Mouse (Mus musculus): ENCODE data around the gene Cyb5b. TPM values are rescaled to one million over a fixed set of nuclear protein-coding genes. Genes with fewer than 3 reads are reported as not detected.
"Not testable (repeated sequence)": the region's sequence is repeated elsewhere in the genome, so short reads cannot be mapped to it uniquely, and the experiment has no call there.

Cyb5b gene
- total and polyA plus RNA-seq, 2 experiments from 2014 or later = 44.7 to 60.0 TPM

GRCm38 (mm10) chr8:107206782-107207525 lies 56.5 kb downstream of the Cyb5b start:
- TF ChIP-seq EP300 (IDR thresholded peaks at IDR 0.05; ENCODE audit: low read depth) = no peak
- no peak for TF ChIP-seq CTCF (IDR thresholded peaks at IDR 0.05; ENCODE audit: low read depth)
- ATAC-seq (ENCODE audit: insufficient read depth, low read depth) (no peak), DNase-seq (ENCODE audit: low spot score) (no peak)
- Histone ChIP-seq H3K4me3 (ENCODE audit: low read depth, low read length) (no peak overlapping the region), H3K27ac (ENCODE audit: low read depth) (peak overlapping the region; percentile 83), H3K27me3 (ENCODE audit: control insufficient read depth, insufficient read depth, low read length) (no peaks in the 10 kb centered on the region), H3K9ac (replicated peaks; ENCODE audit: low read depth, low read length) (no peak overlapping the region), H3K36me3 (replicated peaks; ENCODE audit: control insufficient read depth, insufficient read depth, low read length) (no peaks in the 10 kb centered on the region), H3K9me3 (replicated peaks; ENCODE audit: control insufficient read depth, low read length) (no peaks in the 10 kb centered on the region), H3K4me1 (ENCODE audit: control insufficient read depth, insufficient read depth) (peaks cover 29% of the 10 kb centered on the region), H3K4me2 (ENCODE audit: low read depth, low read length) (no peak overlapping the region)
- 56% methylated on average over 9 of the region's 9 CpGs for WGBS

- Histone ChIP-seq H3K9ac (replicated peaks; ENCODE audit: low read depth, low read length) (no peak overlapping the region), H3K4me2 (ENCODE audit: low read depth, low read length) (no peak overlapping the region), H3K27ac (ENCODE audit: low read depth) (no peak overlapping the region), H3K27me3 (ENCODE audit: control insufficient read depth, insufficient read depth, low read length) (no peaks in the 10 kb centered on the region), H3K36me3 (replicated peaks; ENCODE audit: control insufficient read depth, insufficient read depth, low read length) (no peaks in the 10 kb centered on the region), H3K4me3 (ENCODE audit: low read depth, low read length) (no peak overlapping the region), H3K4me1 (ENCODE audit: control insufficient read depth, insufficient read depth) (peaks cover 26% of the 10 kb centered on the region), H3K9me3 (replicated peaks; ENCODE audit: control insufficient read depth, low read length) (no peaks in the 10 kb centered on the region)
- no peak for DNase-seq (ENCODE audit: low spot score)
- no peak for ATAC-seq (ENCODE audit: insufficient read depth, low read depth)
- TF ChIP-seq EP300 (IDR thresholded peaks at IDR 0.05; ENCODE audit: low read depth) (no peak), CTCF (IDR thresholded peaks at IDR 0.05; ENCODE audit: low read depth) (no peak)
- 27% methylated on average over 7 of the region's 7 CpGs for WGBS
Observed at GRCm38 (mm10) chr8:107209185-107209584, 58.7 kb downstream of the Cyb5b start.

- H3K9ac ChIP-seq (replicated peaks; ENCODE audit: low read depth, low read length) = no peak overlapping the region
- ATAC-seq (ENCODE audit: insufficient read depth, low read depth) (no peak), DNase-seq (ENCODE audit: low spot score) (no peak)
- TF ChIP-seq EP300 (IDR thresholded peaks at IDR 0.05; ENCODE audit: low read depth) (no peak), CTCF (IDR thresholded peaks at IDR 0.05; ENCODE audit: low read depth) (no peak)
- H3K4me2 ChIP-seq (ENCODE audit: low read depth, low read length) = no peak overlapping the region
- peaks cover 11% of the 10 kb centered on the region for H3K4me1 ChIP-seq (ENCODE audit: control insufficient read depth, insufficient read depth)
- H3K9me3 ChIP-seq (replicated peaks; ENCODE audit: control insufficient read depth, low read length) = no peaks in the 10 kb centered on the region
- no peaks in the 10 kb centered on the region for H3K27me3 ChIP-seq (ENCODE audit: control insufficient read depth, insufficient read depth, low read length)
- 89% methylated on average over 7 of the region's 7 CpGs for WGBS
- no peak overlapping the region for H3K27ac ChIP-seq (ENCODE audit: low read depth)
- H3K4me3 ChIP-seq (ENCODE audit: low read depth, low read length) = no peak overlapping the region
- no peaks in the 10 kb centered on the region for H3K36me3 ChIP-seq (replicated peaks; ENCODE audit: control insufficient read depth, insufficient read depth, low read length)
Observed at GRCm38 (mm10) chr8:107212006-107212405, 61.6 kb downstream of the Cyb5b start.

GRCm38 (mm10) chr8:107217230-107217629 lies 66.8 kb downstream of the Cyb5b start:
- not testable (repeated sequence) for ATAC-seq (ENCODE audit: insufficient read depth, low read depth); H3K4me1 ChIP-seq (ENCODE audit: control insufficient read depth, insufficient read depth); H3K36me3 ChIP-seq (replicated peaks; ENCODE audit: control insufficient read depth, insufficient read depth, low read length); H3K27me3 ChIP-seq (ENCODE audit: control insufficient read depth, insufficient read depth, low read length); H3K4me2 ChIP-seq (ENCODE audit: low read depth, low read length); DNase-seq (ENCODE audit: low spot score); H3K27ac ChIP-seq (ENCODE audit: low read depth); H3K9ac ChIP-seq (replicated peaks; ENCODE audit: low read depth, low read length); H3K9me3 ChIP-seq (replicated peaks; ENCODE audit: control insufficient read depth, low read length); H3K4me3 ChIP-seq (ENCODE audit: low read depth, low read length)
- WGBS = 74% methylated on average over 7 of the region's 7 CpGs

- peaks cover 14% of the 10 kb centered on the region for H3K4me1 ChIP-seq (ENCODE audit: control insufficient read depth, insufficient read depth)
- H3K9me3 ChIP-seq (replicated peaks; ENCODE audit: control insufficient read depth, low read length) = no peaks in the 10 kb centered on the region
- ATAC-seq (ENCODE audit: insufficient read depth, low read depth) = no peak
- no peaks in the 10 kb centered on the region for H3K27me3 ChIP-seq (ENCODE audit: control insufficient read depth, insufficient read depth, low read length)
- TF ChIP-seq CTCF (IDR thresholded peaks at IDR 0.05; ENCODE audit: low read depth) (no peak), EP300 (IDR thresholded peaks at IDR 0.05; ENCODE audit: low read depth) (no peak)
- H3K36me3 ChIP-seq (replicated peaks; ENCODE audit: control insufficient read depth, insufficient read depth, low read length) = no peaks in the 10 kb centered on the region
- H3K4me2 ChIP-seq (ENCODE audit: low read depth, low read length) = no peak overlapping the region
- H3K4me3 ChIP-seq (ENCODE audit: low read depth, low read length) = no peak overlapping the region
- H3K9ac ChIP-seq (replicated peaks; ENCODE audit: low read depth, low read length) = no peak overlapping the region
- no peak for DNase-seq (ENCODE audit: low spot score)
- 88% methylated on average over 8 of the region's 8 CpGs for WGBS
- H3K27ac ChIP-seq (ENCODE audit: low read depth) = no peak overlapping the region
Observed at GRCm38 (mm10) chr8:107218091-107218490, 67.7 kb downstream of the Cyb5b start.

- 64% methylated on average over 2 of the region's 2 CpGs for WGBS
- no peak for ATAC-seq (ENCODE audit: insufficient read depth, low read depth)
- no peaks in the 10 kb centered on the region for H3K27me3 ChIP-seq (ENCODE audit: control insufficient read depth, insufficient read depth, low read length)
- TF ChIP-seq EP300 (IDR thresholded peaks at IDR 0.05; ENCODE audit: low read depth) = no peak
- no peak for DNase-seq (ENCODE audit: low spot score)
- no peaks in the 10 kb centered on the region for H3K9me3 ChIP-seq (replicated peaks; ENCODE audit: control insufficient read depth, low read length)
- no peak overlapping the region for H3K4me3 ChIP-seq (ENCODE audit: low read depth, low read length)
- peaks cover 17% of the 10 kb centered on the region for H3K4me1 ChIP-seq (ENCODE audit: control insufficient read depth, insufficient read depth)
- H3K4me2 ChIP-seq (ENCODE audit: low read depth, low read length) = no peak overlapping the region
- H3K36me3 ChIP-seq (replicated peaks; ENCODE audit: control insufficient read depth, insufficient read depth, low read length) = no peaks in the 10 kb centered on the region
- H3K9ac ChIP-seq (replicated peaks; ENCODE audit: low read depth, low read length) = no peak overlapping the region
- no peak overlapping the region for H3K27ac ChIP-seq (ENCODE audit: low read depth)
Observed at GRCm38 (mm10) chr8:107219078-107219477, 68.6 kb downstream of the Cyb5b start.

Measured in heart, postnatal 0 days (tissue).